Mouse (Mus musculus): ENCODE measurements around the gene Pkn1. TPM values are rescaled to one million over a fixed set of nuclear protein-coding genes. Genes with fewer than 3 reads are reported as not detected.

Gene Pkn1
- polyA plus RNA-seq, 1 experiment from 2014 or later = 29.3 TPM

DNA sequence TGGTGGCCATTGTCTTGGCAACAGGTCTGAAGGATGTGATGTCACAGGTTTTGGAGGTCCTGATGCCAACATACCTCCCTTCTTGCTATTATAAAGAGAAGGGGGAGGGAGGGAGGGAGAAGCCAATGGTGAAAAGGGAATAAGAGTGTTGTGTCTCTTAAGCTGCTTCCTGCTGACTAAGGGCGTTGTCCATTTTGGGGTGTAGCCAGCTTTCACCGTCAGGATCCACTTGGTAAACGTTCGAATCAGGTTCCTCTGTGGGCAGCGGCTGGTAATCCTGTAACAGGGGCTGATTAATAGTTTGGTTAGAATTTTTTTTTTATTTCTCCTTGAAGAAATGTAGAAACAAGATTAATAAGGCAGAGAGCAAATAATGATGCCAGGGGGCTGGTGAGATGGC, 59.3 kb downstream of the Pkn1 start:
- H3K4me1 ChIP-seq (ENCODE audit: control insufficient read depth, insufficient read depth, low read length) = no peaks in the 10 kb centered on the region
- no peak for DNase-seq (ENCODE audit: low spot score)
- H3K9me3 ChIP-seq (ENCODE audit: control insufficient read depth, low read length) = 0 out of 2 replicates have a peak, but pooled peaks cover 2% of the 10 kb centered on the region
- ATAC-seq (ENCODE audit: insufficient read depth, low FRiP score, low TSS enrichment) = no peak
- H3K9ac ChIP-seq (ENCODE audit: low read length) = no peak overlapping the region
- no peak overlapping the region for H3K4me2 ChIP-seq (ENCODE audit: low read depth)
- no peaks in the 10 kb centered on the region for H3K36me3 ChIP-seq (ENCODE audit: control insufficient read depth, insufficient read depth, low read length)
- WGBS = 79% methylated on average over 5 of the region's 5 CpGs
- H3K27me3 ChIP-seq (ENCODE audit: control insufficient read depth, insufficient read depth, low read length) = no peaks in the 10 kb centered on the region
- H3K27ac ChIP-seq (ENCODE audit: low read depth, low read length) = no peak overlapping the region
- no peak overlapping the region for H3K4me3 ChIP-seq (ENCODE audit: low read depth, low read length)

GRCm38 (mm10) chr8:83638856-83639255, 60.1 kb downstream of the Pkn1 start:
- Histone ChIP-seq H3K4me1 (ENCODE audit: control insufficient read depth, insufficient read depth, low read length) (no peaks in the 10 kb centered on the region), H3K27ac (ENCODE audit: low read depth, low read length) (no peak overlapping the region), H3K36me3 (ENCODE audit: control insufficient read depth, insufficient read depth, low read length) (no peaks in the 10 kb centered on the region), H3K9me3 (ENCODE audit: control insufficient read depth, low read length) (0 out of 2 replicates have a peak, but pooled peaks cover 2% of the 10 kb centered on the region), H3K9ac (ENCODE audit: low read length) (no peak overlapping the region), H3K27me3 (ENCODE audit: control insufficient read depth, insufficient read depth, low read length) (no peaks in the 10 kb centered on the region), H3K4me2 (ENCODE audit: low read depth) (no peak overlapping the region), H3K4me3 (ENCODE audit: low read depth, low read length) (no peak overlapping the region)
- ATAC-seq (ENCODE audit: insufficient read depth, low FRiP score, low TSS enrichment) (no peak), DNase-seq (ENCODE audit: low spot score) (no peak)
- WGBS = 77% methylated on average over 4 of the region's 4 CpGs

DNA sequence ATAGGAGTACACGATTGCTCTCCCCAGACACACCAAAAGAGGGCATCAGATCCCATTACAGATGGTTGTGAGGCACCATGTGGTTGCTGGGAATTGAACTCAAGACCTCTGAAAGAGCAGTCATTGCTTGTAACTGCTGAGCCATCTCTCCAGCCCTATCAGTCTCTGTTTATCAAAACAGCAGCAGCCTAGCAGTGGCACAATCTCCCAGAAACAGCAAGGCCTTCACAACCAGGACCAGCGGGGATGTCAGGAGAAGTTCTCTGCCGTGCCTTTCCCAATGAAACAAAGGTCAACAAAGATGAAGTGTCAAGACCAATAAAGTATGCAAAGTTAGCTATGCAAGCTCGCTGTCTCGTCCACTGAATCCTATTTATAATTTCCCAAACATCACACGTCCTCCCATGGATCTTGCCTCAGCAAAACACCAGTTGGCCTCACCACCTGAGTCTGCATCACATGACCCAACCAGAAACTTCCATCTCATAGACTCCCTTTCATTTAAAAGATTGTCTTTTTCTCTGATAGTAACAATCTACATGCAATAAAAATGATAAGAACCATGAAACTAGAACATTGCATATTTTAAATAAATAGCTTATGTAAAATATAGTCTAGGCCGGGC, 66.8 kb downstream of the Pkn1 start:
- H3K4me1 ChIP-seq (ENCODE audit: control insufficient read depth, insufficient read depth, low read length) = no peaks in the 10 kb centered on the region
- WGBS = 88% methylated on average over 7 of the region's 7 CpGs
- no peak overlapping the region for H3K27ac ChIP-seq (ENCODE audit: low read depth, low read length)
- no peaks in the 10 kb centered on the region for H3K36me3 ChIP-seq (ENCODE audit: control insufficient read depth, insufficient read depth, low read length)
- H3K9me3 ChIP-seq (ENCODE audit: control insufficient read depth, low read length) = 0 out of 2 replicates have a peak, but pooled peaks cover 2% of the 10 kb centered on the region
- no peak overlapping the region for H3K4me3 ChIP-seq (ENCODE audit: low read depth, low read length)
- H3K9ac ChIP-seq (ENCODE audit: low read length) = no peak overlapping the region
- DNase-seq (ENCODE audit: low spot score) = no peak
- H3K4me2 ChIP-seq (ENCODE audit: low read depth) = no peak overlapping the region
- ATAC-seq (ENCODE audit: insufficient read depth, low FRiP score, low TSS enrichment) = no peak
- no peaks in the 10 kb centered on the region for H3K27me3 ChIP-seq (ENCODE audit: control insufficient read depth, insufficient read depth, low read length)

DNA sequence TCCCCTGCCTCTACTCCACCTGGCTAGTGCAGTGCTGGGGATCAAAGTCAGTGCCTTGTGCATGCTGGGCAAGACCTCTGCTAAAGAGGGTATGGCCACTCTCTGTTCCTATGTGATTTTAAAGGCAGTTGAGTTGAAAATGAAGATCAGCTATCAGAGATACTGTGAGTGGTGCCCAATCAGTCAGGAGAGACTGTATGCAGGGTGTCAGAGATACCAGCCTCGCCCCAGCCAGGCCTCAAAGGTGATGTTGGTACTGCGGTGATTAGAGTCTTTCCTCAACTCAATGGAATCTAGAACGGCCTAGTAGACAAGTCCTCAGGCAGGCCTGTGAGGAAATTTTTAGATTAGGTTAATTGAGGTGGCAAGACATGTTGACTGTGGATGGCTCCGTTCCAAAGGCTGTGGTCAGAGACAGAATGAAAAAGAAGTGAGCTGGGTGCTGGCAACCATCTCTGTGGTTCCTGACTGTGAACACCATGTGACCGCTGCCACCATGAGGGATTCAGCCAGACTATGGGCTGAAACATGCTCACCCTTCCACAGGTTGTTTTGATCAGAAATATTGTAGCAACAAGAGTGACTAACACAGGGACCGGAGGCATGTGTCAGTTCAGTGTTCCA, 73.2 kb downstream of the Pkn1 start:
- Histone ChIP-seq H3K27ac (ENCODE audit: low read depth, low read length) (no peak overlapping the region), H3K4me2 (ENCODE audit: low read depth) (no peak overlapping the region), H3K9me3 (ENCODE audit: control insufficient read depth, low read length) (no peaks in the 10 kb centered on the region), H3K9ac (ENCODE audit: low read length) (no peak overlapping the region), H3K36me3 (ENCODE audit: control insufficient read depth, insufficient read depth, low read length) (no peaks in the 10 kb centered on the region), H3K4me3 (ENCODE audit: low read depth, low read length) (no peak overlapping the region), H3K27me3 (ENCODE audit: control insufficient read depth, insufficient read depth, low read length) (no peaks in the 10 kb centered on the region), H3K4me1 (ENCODE audit: control insufficient read depth, insufficient read depth, low read length) (no peaks in the 10 kb centered on the region)
- 90% methylated on average over 6 of the region's 6 CpGs for WGBS
- DNase-seq (ENCODE audit: low spot score) (no peak), ATAC-seq (ENCODE audit: insufficient read depth, low FRiP score, low TSS enrichment) (no peak)

DNA sequence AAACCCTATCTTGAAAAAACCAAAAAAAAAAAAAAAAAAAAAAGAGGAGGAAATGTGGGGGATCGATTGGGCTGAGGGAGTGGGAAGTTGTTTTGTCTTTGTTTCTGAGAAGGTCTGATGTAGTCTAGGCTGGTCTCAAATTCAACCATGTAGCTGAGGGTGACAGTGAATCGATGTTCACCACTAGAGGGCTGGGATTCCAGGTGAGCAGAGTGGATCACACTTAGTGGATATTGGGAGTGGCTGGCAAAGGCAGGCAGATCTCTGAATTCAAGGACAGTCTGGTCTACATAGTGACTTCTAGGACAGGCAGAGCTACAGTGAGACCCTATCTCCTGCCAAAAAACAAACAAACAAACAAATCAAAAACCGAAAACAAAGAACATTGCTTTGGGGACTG, 74.2 kb downstream of the Pkn1 start:
- WGBS = 50% methylated on average over 3 of the region's 3 CpGs
- Histone ChIP-seq H3K9ac (ENCODE audit: low read length) (no peak overlapping the region), H3K27ac (ENCODE audit: low read depth, low read length) (no peak overlapping the region), H3K27me3 (ENCODE audit: control insufficient read depth, insufficient read depth, low read length) (no peaks in the 10 kb centered on the region), H3K4me2 (ENCODE audit: low read depth) (no peak overlapping the region), H3K4me1 (ENCODE audit: control insufficient read depth, insufficient read depth, low read length) (no peaks in the 10 kb centered on the region), H3K36me3 (ENCODE audit: control insufficient read depth, insufficient read depth, low read length) (no peaks in the 10 kb centered on the region), H3K4me3 (ENCODE audit: low read depth, low read length) (no peak overlapping the region), H3K9me3 (ENCODE audit: control insufficient read depth, low read length) (no peaks in the 10 kb centered on the region)
- DNase-seq (ENCODE audit: low spot score) = peak; percentile 32
- ATAC-seq (ENCODE audit: insufficient read depth, low FRiP score, low TSS enrichment) = no peak

DNA sequence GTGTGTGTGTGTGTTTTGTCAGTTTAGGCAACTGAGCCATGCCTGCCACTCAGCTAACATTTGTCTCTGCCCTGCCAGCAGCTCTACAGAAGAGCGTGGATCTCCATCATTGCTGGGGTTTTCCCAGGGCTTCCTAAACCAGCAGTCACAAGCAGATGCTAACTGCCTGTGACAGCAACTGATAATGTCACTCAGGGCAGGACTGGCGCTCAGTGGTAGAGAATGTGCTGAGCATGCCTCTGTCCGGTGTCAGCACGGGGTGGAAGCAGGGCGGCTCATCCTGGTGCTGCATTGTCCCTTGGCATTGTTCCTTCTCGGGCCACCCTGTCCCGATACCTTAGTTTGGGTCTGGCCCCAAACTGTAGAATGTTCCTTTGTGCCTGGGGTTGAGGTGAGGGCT, 75.4 kb downstream of the Pkn1 start:
- no peak overlapping the region for H3K9ac ChIP-seq (ENCODE audit: low read length)
- no peaks in the 10 kb centered on the region for H3K4me1 ChIP-seq (ENCODE audit: control insufficient read depth, insufficient read depth, low read length)
- DNase-seq (ENCODE audit: low spot score) (no peak), ATAC-seq (ENCODE audit: insufficient read depth, low FRiP score, low TSS enrichment) (no peak)
- no peaks in the 10 kb centered on the region for H3K36me3 ChIP-seq (ENCODE audit: control insufficient read depth, insufficient read depth, low read length)
- no peak overlapping the region for H3K27ac ChIP-seq (ENCODE audit: low read depth, low read length)
- no peaks in the 10 kb centered on the region for H3K9me3 ChIP-seq (ENCODE audit: control insufficient read depth, low read length)
- H3K27me3 ChIP-seq (ENCODE audit: control insufficient read depth, insufficient read depth, low read length) = no peaks in the 10 kb centered on the region
- H3K4me3 ChIP-seq (ENCODE audit: low read depth, low read length) = no peak overlapping the region
- 90% methylated on average over 7 of the region's 7 CpGs for WGBS
- H3K4me2 ChIP-seq (ENCODE audit: low read depth) = no peak overlapping the region

- Histone ChIP-seq H3K4me2 (ENCODE audit: low read depth) (peak overlapping the region; percentile 70), H3K9me3 (ENCODE audit: control insufficient read depth, low read length) (no peaks in the 10 kb centered on the region), H3K4me3 (ENCODE audit: low read depth, low read length) (peak overlapping the region; percentile 31), H3K4me1 (ENCODE audit: control insufficient read depth, insufficient read depth, low read length) (no peaks in the 10 kb centered on the region), H3K9ac (ENCODE audit: low read length) (peak overlapping the region; percentile 62), H3K27me3 (ENCODE audit: control insufficient read depth, insufficient read depth, low read length) (no peaks in the 10 kb centered on the region), H3K36me3 (ENCODE audit: control insufficient read depth, insufficient read depth, low read length) (no peaks in the 10 kb centered on the region), H3K27ac (ENCODE audit: low read depth, low read length) (no peak overlapping the region)
- DNase-seq (ENCODE audit: low spot score) = peak; percentile 87
- peak; percentile 83 for ATAC-seq (ENCODE audit: insufficient read depth, low FRiP score, low TSS enrichment)
- 8% methylated on average over 23 of the region's 23 CpGs for WGBS
These were observed 76.5 kb downstream of the Pkn1 start for GRCm38 (mm10) chr8:83622389-83622989.

DNA sequence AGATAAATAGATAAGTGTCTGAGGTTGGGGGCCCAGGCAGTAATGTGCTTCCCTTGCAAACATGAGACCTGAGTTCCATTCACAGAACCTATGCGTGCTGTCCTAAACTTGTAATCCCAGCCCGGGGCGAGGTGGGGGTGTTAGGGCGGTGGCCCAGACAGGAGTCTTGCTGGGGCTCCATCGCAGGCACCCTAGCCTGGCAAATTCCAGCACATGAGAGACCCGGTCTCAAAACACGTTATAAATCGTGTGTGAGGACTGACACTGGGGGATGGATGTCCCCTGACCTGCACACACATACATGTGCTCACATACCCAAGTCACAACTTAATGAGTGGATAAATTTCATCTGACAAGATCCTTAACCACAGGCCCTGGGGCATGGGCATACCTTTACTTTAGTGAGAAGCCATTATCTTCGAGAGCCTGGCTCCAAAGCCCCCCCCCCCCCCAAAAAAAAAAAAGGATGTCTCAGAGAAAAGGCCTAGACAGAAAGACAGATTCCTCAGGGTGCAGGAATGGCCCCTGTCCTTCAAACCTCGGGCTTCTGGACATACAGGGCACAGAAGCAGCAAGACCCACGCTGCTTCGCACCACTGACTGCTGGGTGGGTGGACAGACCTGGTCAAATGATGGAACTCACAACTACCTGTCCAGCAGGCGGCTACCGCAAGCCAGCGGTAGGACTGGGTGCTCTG, 77.1 kb downstream of the Pkn1 start:
- H3K27me3 ChIP-seq (ENCODE audit: control insufficient read depth, insufficient read depth, low read length) = no peaks in the 10 kb centered on the region
- no peaks in the 10 kb centered on the region for H3K4me1 ChIP-seq (ENCODE audit: control insufficient read depth, insufficient read depth, low read length)
- WGBS = 53% methylated on average over 15 of the region's 15 CpGs
- ATAC-seq (ENCODE audit: insufficient read depth, low FRiP score, low TSS enrichment) = peak; percentile 33
- peak overlapping the region; percentile 31 for H3K4me3 ChIP-seq (ENCODE audit: low read depth, low read length)
- H3K27ac ChIP-seq (ENCODE audit: low read depth, low read length) = no peak overlapping the region
- H3K36me3 ChIP-seq (ENCODE audit: control insufficient read depth, insufficient read depth, low read length) = no peaks in the 10 kb centered on the region
- no peaks in the 10 kb centered on the region for H3K9me3 ChIP-seq (ENCODE audit: control insufficient read depth, low read length)
- DNase-seq (ENCODE audit: low spot score) = no peak
- peak overlapping the region; percentile 62 for H3K9ac ChIP-seq (ENCODE audit: low read length)
- H3K4me2 ChIP-seq (ENCODE audit: low read depth) = peak overlapping the region; percentile 70
